Mouse (Mus musculus): ENCODE measurements around the gene Psd. TPM values are rescaled to one million over a fixed set of nuclear protein-coding genes. Genes with fewer than 3 reads are reported as not detected.
A peak's percentile ranks its signal among the peaks of the same experiment; 100 is the strongest.

Psd gene
- polyA plus RNA-seq, 1 experiment from 2014 or later, result 11.9 TPM

- ATAC-seq (no peak), DNase-seq (ENCODE audit: low read depth, low spot score) (no peak)
- no peak for TF ChIP-seq CTCF (IDR thresholded peaks at IDR 0.05)
- ChIA-PET POLR2A (interaction anchor here (0.6 kb wide), 1 partner anchor 161 kb away, joined by 4 read pairs; no protein-coding TSS in a partner anchor), CTCF (no interaction called here)
- in situ Hi-C loops (cut with MboI; ENCODE audit: low pct_unique_long_range_greater_than_20kb), result no loop called here
- H3K27me3 ChIP-seq, result peaks cover 8% of the 10 kb centered on the region
These were observed 12.5 kb upstream of the Psd start for GRCm38 (mm10) chr19:46339287-46339971.

GRCm38 (mm10) chr19:46338942-46339286, 12.0 kb upstream of the Psd start:
- TF ChIP-seq CTCF (IDR thresholded peaks at IDR 0.05), result no peak
- no peak for ATAC-seq
- POLR2A ChIA-PET, result interaction anchor here (0.6 kb wide), 1 partner anchor 162 kb away, joined by 4 read pairs; no protein-coding TSS in a partner anchor
- DNase-seq (ENCODE audit: low read depth, low spot score), result no peak
- in situ Hi-C loops (cut with MboI; ENCODE audit: low pct_unique_long_range_greater_than_20kb), result no loop called here
- CTCF ChIA-PET, result no interaction called here
- peaks cover 4% of the 10 kb centered on the region for H3K27me3 ChIP-seq

GRCm38 (mm10) chr19:46338331-46338936, 11.5 kb upstream of the Psd start, which contains the start of gene Cuedc2:
Gene Cuedc2 (minus strand): TSS chr19:46338702.
- TF ChIP-seq CTCF (IDR thresholded peaks at IDR 0.05), result no peak
- POLR2A ChIA-PET, result interaction anchor here (1.2 to 1.4 kb wide), 3 partner anchors 8 to 35 kb away, joined by 3 to 11 read pairs (median 4); partner anchors contain the start of gene Fbxl15
- in situ Hi-C loops (cut with MboI; ENCODE audit: low pct_unique_long_range_greater_than_20kb), result no loop called here

GRCm38 (mm10) chr19:46337719-46338330, 10.9 kb upstream of the Psd start:
- in situ Hi-C loops (cut with MboI; ENCODE audit: low pct_unique_long_range_greater_than_20kb), result no loop called here
- CTCF ChIA-PET, result interaction anchor here (0.6 to 1.2 kb wide), 3 partner anchors 20 to 49 kb away, joined by 3 to 5 read pairs (median 3); no protein-coding TSS in a partner anchor
- ATAC-seq, result no peak
- no peaks in the 10 kb centered on the region for H3K27me3 ChIP-seq
- no peak for DNase-seq (ENCODE audit: low read depth, low spot score)
- POLR2A ChIA-PET, result interaction anchor here (1.2 to 1.4 kb wide), 3 partner anchors 8 to 35 kb away, joined by 3 to 11 read pairs (median 4); partner anchors contain the start of gene Fbxl15
- no peak for TF ChIP-seq CTCF (IDR thresholded peaks at IDR 0.05)

More at GRCm38 (mm10) chr19:46338331-46338936, 11.5 kb upstream of the Psd start, which contains the start of gene Cuedc2:
- H3K27me3 ChIP-seq, result no peaks in the 10 kb centered on the region
- DNase-seq (ENCODE audit: low read depth, low spot score) (peak; percentile 89), ATAC-seq (peak; percentile 49)
- CTCF ChIA-PET, result interaction anchor here (0.6 to 1.2 kb wide), 3 partner anchors 20 to 50 kb away, joined by 3 to 5 read pairs (median 3); no protein-coding TSS in a partner anchor

- in situ Hi-C loops (cut with MboI; ENCODE audit: low pct_unique_long_range_greater_than_20kb), result no loop called here
- no peak for TF ChIP-seq CTCF (IDR thresholded peaks at IDR 0.05)
- no peaks in the 10 kb centered on the region for H3K27me3 ChIP-seq
- no peak for DNase-seq (ENCODE audit: low read depth, low spot score)
- no peak for ATAC-seq
- POLR2A ChIA-PET, result no interaction called here
- CTCF ChIA-PET, result no interaction called here
These were observed 7.0 kb upstream of the Psd start for GRCm38 (mm10) chr19:46333906-46334305.

GRCm38 (mm10) chr19:46332721-46333339, 5.9 kb upstream of the Psd start:
- ChIA-PET POLR2A (no interaction called here), CTCF (no interaction called here)
- in situ Hi-C loops (cut with MboI; ENCODE audit: low pct_unique_long_range_greater_than_20kb), result no loop called here
- DNase-seq (ENCODE audit: low read depth, low spot score), result no peak
- H3K27me3 ChIP-seq, result no peaks in the 10 kb centered on the region
- no peak for TF ChIP-seq CTCF (IDR thresholded peaks at IDR 0.05)
- ATAC-seq, result no peak

- TF ChIP-seq CTCF (IDR thresholded peaks at IDR 0.05), result no peak
- DNase-seq (ENCODE audit: low read depth, low spot score) (no peak), ATAC-seq (no peak)
- ChIA-PET POLR2A (no interaction called here), CTCF (interaction anchor here (5.0 kb wide), 1 partner anchor 29 kb away, joined by 35 read pairs; the partner anchor contains the start of gene Nfkb2)
- in situ Hi-C loops (cut with MboI; ENCODE audit: low pct_unique_long_range_greater_than_20kb), result no loop called here
- no peaks in the 10 kb centered on the region for H3K27me3 ChIP-seq
These were observed 5.0 kb upstream of the Psd start for GRCm38 (mm10) chr19:46331936-46332335.

GRCm38 (mm10) chr19:46331326-46331725, 4.4 kb upstream of the Psd start:
- TF ChIP-seq CTCF (IDR thresholded peaks at IDR 0.05), result no peak
- no peak for ATAC-seq
- in situ Hi-C loops (cut with MboI; ENCODE audit: low pct_unique_long_range_greater_than_20kb), result no loop called here
- POLR2A ChIA-PET, result interaction anchor here (1.0 kb wide), 1 partner anchor 46 kb away, joined by 4 read pairs; no protein-coding TSS in a partner anchor
- H3K27me3 ChIP-seq, result no peaks in the 10 kb centered on the region
- CTCF ChIA-PET, result interaction anchor here (2.3 to 5.0 kb wide), 2 partner anchors 25 to 29 kb away, joined by 5 to 35 read pairs; partner anchors contain the start of gene Nfkb2
- DNase-seq (ENCODE audit: low read depth, low spot score), result no peak

- no peak for ATAC-seq
- ChIA-PET CTCF (interaction anchor here (0.7 to 5.0 kb wide), 4 partner anchors 21 to 28 kb away, joined by 3 to 35 read pairs (median 4); partner anchors contain the start of gene Nfkb2), POLR2A (interaction anchor here (0.9 to 1.1 kb wide), 4 partner anchors 7 to 195 kb away, joined by 3 to 4 read pairs (median 4); partner anchors contain the start of gene Cuedc2)
- DNase-seq (ENCODE audit: low read depth, low spot score), result no peak
- peaks cover 2% of the 10 kb centered on the region for H3K27me3 ChIP-seq
- TF ChIP-seq CTCF (IDR thresholded peaks at IDR 0.05), result no peak
- in situ Hi-C loops (cut with MboI; ENCODE audit: low pct_unique_long_range_greater_than_20kb), result no loop called here
These were observed 3.7 kb upstream of the Psd start for GRCm38 (mm10) chr19:46330696-46331095.

- POLR2A ChIA-PET, result interaction anchor here (0.9 to 2.5 kb wide), 5 partner anchors 8 to 194 kb away, joined by 3 to 15 read pairs (median 3); partner anchors contain the start of genes Cuedc2 and Nfkb2
- no peak for TF ChIP-seq CTCF (IDR thresholded peaks at IDR 0.05)
- ATAC-seq (peak; percentile 42), DNase-seq (ENCODE audit: low read depth, low spot score) (no peak)
- in situ Hi-C loops (cut with MboI; ENCODE audit: low pct_unique_long_range_greater_than_20kb), result no loop called here
- CTCF ChIA-PET, result interaction anchor here (0.7 to 5.0 kb wide), 9 partner anchors 11 to 184 kb away, joined by 3 to 35 read pairs (median 3); partner anchors contain the start of gene Nfkb2
- H3K27me3 ChIP-seq, result peaks cover 2% of the 10 kb centered on the region
These were observed 3.0 kb upstream of the Psd start for GRCm38 (mm10) chr19:46329951-46330350.

Data from Patski (cell line).